Comparison of ENCODE assay signal across 33 mouse cellular contexts in the genomic region with DNA sequence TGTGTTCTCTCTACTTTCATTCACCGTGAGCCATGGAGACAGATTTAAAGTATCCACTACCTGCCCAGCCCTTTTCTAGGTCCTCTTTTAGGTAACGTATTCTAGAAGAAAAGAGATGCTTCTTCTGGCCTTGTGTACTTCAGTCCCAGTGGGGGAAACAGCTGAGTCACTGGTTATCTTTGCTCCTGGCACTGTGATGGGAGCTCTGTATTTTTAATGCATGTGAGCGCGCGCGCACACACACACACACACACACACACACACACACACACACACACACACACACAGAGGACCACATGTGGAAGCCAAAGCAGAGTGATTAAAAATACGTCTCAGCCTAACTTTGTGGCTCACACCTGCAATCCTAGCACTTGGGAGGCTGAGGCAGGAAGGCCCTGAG. TPM values are rescaled to one million over a fixed set of nuclear protein-coding genes. Genes with fewer than 3 reads are reported as not detected.
DNase-seq lines count a peak whose midpoint lies in the region; ATAC-seq lines count a peak whose summit lies in the region.
"Had no signal": no experiment of that assay in that cellular context is flagged by ENCODE, and none has a peak within 500 bp of the region (broad histone marks: within the 10 kb centered on the region; RNA-seq: fewer than 3 reads in every experiment).

No protein-coding gene starts in this region.

- DNase-seq in liver: peak; percentile 40
- no peak for DNase-seq in liver, embryonic 11.5 days (ENCODE audit: low spot score)
- no peak for DNase-seq in liver, embryonic 13.5 days
- no peak for DNase-seq in heart, adult 11 months
- no peak for DNase-seq in cerebellum, postnatal 10 days
- no peak for DNase-seq in kidney, adult 9 months
- DNase-seq: adrenal gland, adult 2 months; cerebellum, adult 18-20 months; cerebellum, postnatal 14 days; gastrocnemius, postnatal 25 days; heart, adult 18-20 months; kidney, adult 18-20 months; kidney, postnatal 4 days; lung, embryonic 14.5 days; lung, postnatal 14 days; midbrain, embryonic 14.5 days; retina, postnatal 1 day; right cerebral cortex, postnatal 14 days had no signal

- no peak overlapping the region for H3K4me3 ChIP-seq in liver, embryonic 11.5 days (ENCODE audit: low read depth, low read length)
- H3K4me3 ChIP-seq in liver, embryonic 13.5 days (replicated peaks): no peak overlapping the region
- H3K4me3 ChIP-seq in kidney, embryonic 16.5 days (ENCODE audit: low read length): no peak overlapping the region
- H3K4me3 ChIP-seq: forebrain, embryonic 10.5 days; forebrain, embryonic 15.5 days; limb, embryonic 13.5 days; neural tube, embryonic 15.5 days had no signal

- H3K4me2 ChIP-seq in liver, embryonic 11.5 days: no peak overlapping the region
- no peak overlapping the region for H3K4me2 ChIP-seq in liver, embryonic 13.5 days
- no peak overlapping the region for H3K4me2 ChIP-seq in kidney, embryonic 16.5 days (replicated peaks; ENCODE audit: low read depth, low read length)
- H3K4me2 ChIP-seq: forebrain, embryonic 15.5 days; heart, embryonic 11.5 days; hindbrain, embryonic 14.5 days; limb, embryonic 13.5 days; lung, embryonic 14.5 days; neural tube, embryonic 15.5 days had no signal

- H3K9ac ChIP-seq in liver, embryonic 11.5 days (ENCODE audit: low read depth, low read length): no peak overlapping the region
- no peak overlapping the region for H3K9ac ChIP-seq in liver, embryonic 13.5 days
- H3K9ac ChIP-seq in kidney, embryonic 16.5 days (replicated peaks; ENCODE audit: low read length): no peak overlapping the region
- H3K9ac ChIP-seq: forebrain, embryonic 15.5 days; hindbrain, embryonic 14.5 days; limb, embryonic 13.5 days; lung, embryonic 14.5 days; neural tube, embryonic 15.5 days had no signal

- no peaks in the 10 kb centered on the region for H3K27me3 ChIP-seq in liver, embryonic 11.5 days (replicated peaks; ENCODE audit: control insufficient read depth, insufficient read depth, low read length)
- no peaks in the 10 kb centered on the region for H3K27me3 ChIP-seq in liver, embryonic 13.5 days
- H3K27me3 ChIP-seq in kidney, embryonic 16.5 days (ENCODE audit: insufficient read depth, low read length): no peaks in the 10 kb centered on the region
- H3K27me3 ChIP-seq: forebrain, embryonic 15.5 days; limb, embryonic 13.5 days; neural tube, embryonic 15.5 days had no signal

- no peak overlapping the region for H3K27ac ChIP-seq in liver, embryonic 11.5 days (ENCODE audit: low read depth, low read length)
- peak overlapping the region; percentile 62 for H3K27ac ChIP-seq in liver, embryonic 13.5 days
- no peak overlapping the region for H3K27ac ChIP-seq in kidney, embryonic 16.5 days (ENCODE audit: low read length)
- H3K27ac ChIP-seq: forebrain, embryonic 10.5 days; hindbrain, embryonic 14.5 days; kidney, postnatal 0 days; limb, embryonic 13.5 days; neural tube, embryonic 15.5 days had no signal

- WGBS in liver, embryonic 11.5 days: 86% methylated on average over 7 of the region's 7 CpGs
- 76% methylated on average over 7 of the region's 7 CpGs for WGBS in liver, embryonic 13.5 days (ENCODE audit: insufficient replicate concordance)
- WGBS in kidney, embryonic 16.5 days: 92% methylated on average over 7 of the region's 7 CpGs

- no peak for ATAC-seq in liver, embryonic 11.5 days (replicated peaks; ENCODE audit: low FRiP score)
- peak; percentile 42; the same call in 1 of the 2 replicates for ATAC-seq in erythroblast, adult 5-6 weeks (replicated peaks; ENCODE audit: low FRiP score, poor library complexity, severe bottlenecking)
- no peak for ATAC-seq in liver, embryonic 13.5 days (ENCODE audit: low read depth)
- no peak for ATAC-seq in kidney, embryonic 16.5 days (ENCODE audit: low FRiP score, low TSS enrichment)
- ATAC-seq: activated CD4-positive, CD25-positive, alpha-beta regulatory T cell, adult 4 months; forebrain, embryonic 15.5 days had no signal

- peaks cover 5% of the 10 kb centered on the region; the same call in 1 of the 2 replicates for H3K36me3 ChIP-seq in liver, embryonic 11.5 days (ENCODE audit: control insufficient read depth, insufficient read depth, low read length)
- peaks cover 13% of the 10 kb centered on the region for H3K36me3 ChIP-seq in liver, embryonic 13.5 days
- H3K36me3 ChIP-seq in kidney, embryonic 16.5 days (ENCODE audit: insufficient read depth, low read length): peaks cover 13% of the 10 kb centered on the region; the same call in 1 of the 2 replicates

- peaks cover 8% of the 10 kb centered on the region for H3K4me1 ChIP-seq in liver, embryonic 11.5 days (replicated peaks; ENCODE audit: control insufficient read depth, insufficient read depth, low read length)
- peaks cover 43% of the 10 kb centered on the region for H3K4me1 ChIP-seq in liver, embryonic 13.5 days (replicated peaks)
- H3K4me1 ChIP-seq in kidney, embryonic 16.5 days (ENCODE audit: insufficient read depth, low read length): peaks cover 10% of the 10 kb centered on the region

- no peaks in the 10 kb centered on the region for H3K9me3 ChIP-seq in liver, embryonic 11.5 days (ENCODE audit: control insufficient read depth, low read length)
- no peaks in the 10 kb centered on the region for H3K9me3 ChIP-seq in liver, embryonic 13.5 days (replicated peaks)
- no peaks in the 10 kb centered on the region for H3K9me3 ChIP-seq in kidney, embryonic 16.5 days (ENCODE audit: low read length)
- H3K9me3 ChIP-seq: forebrain, embryonic 10.5 days; forebrain, embryonic 15.5 days; limb, embryonic 13.5 days; neural tube, embryonic 15.5 days had no signal

RNA-seq across cellular contexts. Expression of a gene that starts 1.4 kb away (rescaled TPM):
- 22.8 and 24.0 TPM in 2 replicates for polyA plus RNA-seq in liver, embryonic 11.5 days (2014; fragmentation: Nextera tagmentation; extraction: Ambion mirVana)
- 2.3 and 5.4 TPM in 2 replicates for total RNA-seq in erythroblast, adult 5-6 weeks (2015; ENCODE audit: low replicate concordance)
- total RNA-seq in erythroblast, adult 5-6 weeks (2017; ENCODE audit: low replicate concordance): 2.1 and 2.2 TPM in 2 replicates
- polyA plus RNA-seq in liver, embryonic 13.5 days (2015; fragmentation: Nextera tagmentation; extraction: Ambion mirVana): 12.9 and 14.7 TPM in 2 replicates
- 43.3 and 46.2 TPM in 2 replicates for polyA plus RNA-seq in kidney, embryonic 16.5 days (2015; fragmentation: Nextera tagmentation; extraction: Ambion mirVana)

RNA-seq across cellular contexts. Expression of a gene that starts 9.7 kb away (rescaled TPM):
- polyA plus RNA-seq in liver, embryonic 11.5 days (2014; fragmentation: Nextera tagmentation; extraction: Ambion mirVana): 3.0 and 3.3 TPM in 2 replicates
- total RNA-seq in erythroblast, adult 5-6 weeks (2015; ENCODE audit: low replicate concordance): 0.96 TPM in 1 of 2 replicates, not detected in the other
- 0.14 and 0.85 TPM in 2 replicates for total RNA-seq in erythroblast, adult 5-6 weeks (2017; ENCODE audit: low replicate concordance)
- 1.5 and 2.0 TPM in 2 replicates for polyA plus RNA-seq in liver, embryonic 13.5 days (2015; fragmentation: Nextera tagmentation; extraction: Ambion mirVana)
- polyA plus RNA-seq in kidney, embryonic 16.5 days (2015; fragmentation: Nextera tagmentation; extraction: Ambion mirVana): 2.9 and 3.0 TPM in 2 replicates
- total RNA-seq: gastrocnemius, postnatal 25 days; left cerebral cortex, postnatal 36 days had no signal
- polyA plus RNA-seq: activated CD4-positive, CD25-positive, alpha-beta regulatory T cell, adult 4 months; inflammation-experienced regulatory T-cells, adult 6 months had no signal

RNA-seq across cellular contexts. Expression of a gene that starts 22.1 kb away (rescaled TPM):
- 48.8 and 53.9 TPM in 2 replicates for polyA plus RNA-seq in liver, embryonic 11.5 days (2014; fragmentation: Nextera tagmentation; extraction: Ambion mirVana)
- 22.4 and 27.1 TPM in 2 replicates for total RNA-seq in erythroblast, adult 5-6 weeks (2015; ENCODE audit: low replicate concordance)
- total RNA-seq in erythroblast, adult 5-6 weeks (2017; ENCODE audit: low replicate concordance): 3.9 and 14.9 TPM in 2 replicates
- polyA plus RNA-seq in liver, embryonic 13.5 days (2015; fragmentation: Nextera tagmentation; extraction: Ambion mirVana): 36.1 and 36.4 TPM in 2 replicates
- polyA plus RNA-seq in kidney, embryonic 16.5 days (2015; fragmentation: Nextera tagmentation; extraction: Ambion mirVana): 112 and 119 TPM in 2 replicates

RNA-seq across cellular contexts. Expression of a gene that starts 22.1 kb away (rescaled TPM):
- 70.6 and 76.1 TPM in 2 replicates for polyA plus RNA-seq in liver, embryonic 11.5 days (2014; fragmentation: Nextera tagmentation; extraction: Ambion mirVana)
- total RNA-seq in erythroblast, adult 5-6 weeks (2015; ENCODE audit: low replicate concordance): 6.5 and 11.3 TPM in 2 replicates
- 3.7 and 3.9 TPM in 2 replicates for total RNA-seq in erythroblast, adult 5-6 weeks (2017; ENCODE audit: low replicate concordance)
- polyA plus RNA-seq in liver, embryonic 13.5 days (2015; fragmentation: Nextera tagmentation; extraction: Ambion mirVana): 41.9 and 42.8 TPM in 2 replicates
- 40.6 and 41.9 TPM in 2 replicates for polyA plus RNA-seq in kidney, embryonic 16.5 days (2015; fragmentation: Nextera tagmentation; extraction: Ambion mirVana)

RNA-seq across cellular contexts. Expression of a gene that starts 34.8 kb away (rescaled TPM):
- 8.9 and 9.1 TPM in 2 replicates for polyA plus RNA-seq in liver, embryonic 11.5 days (2014; fragmentation: Nextera tagmentation; extraction: Ambion mirVana)
- total RNA-seq in erythroblast, adult 5-6 weeks (2015; ENCODE audit: low replicate concordance): 2.1 TPM in 1 of 2 replicates, not detected in the other
- 0.94 TPM in 1 of 2 replicates, not detected in the other for total RNA-seq in erythroblast, adult 5-6 weeks (2017; ENCODE audit: low replicate concordance)
- 21.1 and 21.3 TPM in 2 replicates for polyA plus RNA-seq in liver, embryonic 13.5 days (2015; fragmentation: Nextera tagmentation; extraction: Ambion mirVana)
- polyA plus RNA-seq in kidney, embryonic 16.5 days (2015; fragmentation: Nextera tagmentation; extraction: Ambion mirVana): 21.1 and 21.3 TPM in 2 replicates
- total RNA-seq: gastrocnemius, adult 18-20 months; gastrocnemius, postnatal 25 days; hematopoietic stem cell, adult 5-6 weeks had no signal
- polyA plus RNA-seq: activated CD4-positive, CD25-positive, alpha-beta regulatory T cell, adult 4 months; hindbrain, embryonic 14.5 days; inflammation-experienced regulatory T-cells, adult 6 months; testis, adult 2 months had no signal
